Mouse (Mus musculus): Measurements from ENCODE around the gene Nt5c3b.

Nt5c3b gene

GRCm38 (mm10) chr11:100426820-100427219 lies 14.8 kb downstream of the Nt5c3b start:
- DNase-seq: no peak

DNA sequence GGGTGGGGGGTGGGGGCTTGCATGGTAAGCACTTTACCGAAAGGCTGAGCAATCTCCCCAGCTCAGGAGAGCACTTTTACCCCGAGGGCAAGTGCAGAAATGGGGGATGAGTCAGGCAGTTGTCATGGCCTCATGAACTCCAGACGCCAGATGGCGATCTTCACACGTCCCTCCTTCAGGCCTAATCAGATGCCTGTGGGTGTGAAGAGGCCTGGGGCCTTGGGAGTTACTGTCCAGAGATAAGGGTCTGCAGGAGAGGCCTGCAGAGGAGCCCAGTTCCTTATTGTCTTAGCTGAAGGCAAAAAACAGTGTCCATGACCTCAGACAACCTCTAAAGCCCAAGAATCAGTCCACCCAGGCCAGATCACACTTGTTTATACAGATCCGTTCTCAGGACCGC lies 15.8 kb downstream of the Nt5c3b start:
- DNase-seq: peak; percentile 80

DNA sequence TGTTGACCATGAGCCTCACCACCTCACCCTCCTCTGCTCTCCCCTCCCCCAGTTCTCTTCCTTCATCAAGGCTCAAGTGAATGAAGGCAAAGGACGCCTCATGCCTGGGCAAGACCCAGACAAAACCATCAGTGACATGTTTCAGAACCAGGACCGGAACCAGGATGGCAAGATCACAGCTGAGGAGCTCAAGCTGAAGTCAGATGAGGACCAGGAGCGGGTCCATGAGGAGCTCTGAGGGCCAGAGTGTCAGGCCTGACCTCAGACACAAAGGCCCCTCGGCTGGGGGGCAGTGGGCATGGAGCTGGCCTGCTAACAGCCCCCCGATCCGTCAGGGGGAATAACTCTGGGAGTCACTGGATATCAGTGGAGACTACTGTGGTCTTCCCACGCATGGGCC lies 17.8 kb downstream of the Nt5c3b start:
- DNase-seq: no peak

- no peak for DNase-seq
These were observed 20.1 kb downstream of the Nt5c3b start for GRCm38 (mm10) chr11:100421537-100421936.

GRCm38 (mm10) chr11:100414914-100415822 lies 26.4 kb downstream of the Nt5c3b start, which contains the start of gene Fkbp10:
Gene Fkbp10, plus strand, starts transcription at chr11:100415697.
- peak; percentile 43 for DNase-seq

GRCm38 (mm10) chr11:100414021-100414913 lies 27.3 kb downstream of the Nt5c3b start, which contains the start of gene P3h4:
Gene P3h4, minus strand, starts transcription at chr11:100414836.
- DNase-seq: peak; percentile 89

DNA sequence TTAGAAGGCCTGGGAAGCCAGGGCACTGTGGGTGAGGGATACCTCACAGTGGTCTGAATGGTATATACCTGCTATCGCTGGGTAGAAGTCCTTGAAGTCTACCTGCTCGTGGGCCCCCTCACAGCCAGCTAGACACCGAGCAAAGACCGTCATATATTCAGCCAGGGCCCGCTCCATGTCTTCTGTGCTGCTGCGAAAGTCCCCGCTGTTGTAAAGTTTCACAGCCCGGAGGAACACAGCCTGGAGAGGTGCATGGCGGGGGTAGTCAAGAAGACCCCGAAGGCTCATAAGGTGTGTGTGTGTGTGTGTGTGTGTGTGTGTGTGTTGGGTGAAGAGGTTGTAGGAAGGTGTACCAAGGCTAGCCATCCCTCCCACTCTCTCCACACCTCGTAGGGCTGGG lies 28.1 kb downstream of the Nt5c3b start:
- DNase-seq: peak; percentile 41

- peak; percentile 41 for DNase-seq
These were observed 29.9 kb downstream of the Nt5c3b start for GRCm38 (mm10) chr11:100411736-100412135.

- peak; percentile 66 for DNase-seq
These were observed 31.9 kb downstream of the Nt5c3b start for GRCm38 (mm10) chr11:100409686-100410085.

GRCm38 (mm10) chr11:100408835-100409462 lies 32.7 kb downstream of the Nt5c3b start:
- peak; percentile 52 for DNase-seq

GRCm38 (mm10) chr11:100408076-100408834 lies 33.4 kb downstream of the Nt5c3b start:
- peak; percentile 90 for DNase-seq

DNA sequence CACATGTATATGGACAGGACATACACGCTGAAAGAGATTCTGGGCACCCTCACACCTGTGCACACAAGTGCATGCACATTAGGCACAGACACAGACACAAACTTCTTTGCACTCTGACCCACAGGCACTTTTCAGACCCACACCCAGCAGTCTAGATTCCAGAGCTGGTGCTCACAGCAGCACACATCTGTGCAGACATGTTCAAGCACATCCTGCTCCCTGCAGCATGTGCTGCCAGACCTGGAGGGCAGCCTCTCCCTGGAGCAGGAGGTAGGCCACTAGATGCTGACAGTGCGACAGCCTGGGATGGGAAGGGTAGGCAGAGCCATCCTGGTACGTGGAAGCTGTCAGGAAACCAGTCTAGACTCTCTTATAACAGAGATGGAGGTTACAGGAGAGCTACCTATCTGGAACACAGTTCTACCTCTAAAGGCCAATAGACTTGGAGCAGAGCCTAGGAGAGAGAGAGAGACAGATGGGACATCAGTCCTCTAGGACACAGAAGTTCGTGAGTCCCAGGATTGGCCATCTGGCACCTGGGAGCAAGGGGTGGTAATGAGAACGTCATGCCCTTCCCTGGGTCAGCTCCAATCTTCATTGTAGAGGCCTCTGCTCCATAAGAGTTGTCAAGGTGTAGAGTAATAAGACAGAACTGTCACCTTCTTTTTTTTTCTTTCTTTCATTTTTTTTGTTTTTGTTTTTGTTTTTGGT lies 34.5 kb downstream of the Nt5c3b start:
- DNase-seq: peak; percentile 98

DNA sequence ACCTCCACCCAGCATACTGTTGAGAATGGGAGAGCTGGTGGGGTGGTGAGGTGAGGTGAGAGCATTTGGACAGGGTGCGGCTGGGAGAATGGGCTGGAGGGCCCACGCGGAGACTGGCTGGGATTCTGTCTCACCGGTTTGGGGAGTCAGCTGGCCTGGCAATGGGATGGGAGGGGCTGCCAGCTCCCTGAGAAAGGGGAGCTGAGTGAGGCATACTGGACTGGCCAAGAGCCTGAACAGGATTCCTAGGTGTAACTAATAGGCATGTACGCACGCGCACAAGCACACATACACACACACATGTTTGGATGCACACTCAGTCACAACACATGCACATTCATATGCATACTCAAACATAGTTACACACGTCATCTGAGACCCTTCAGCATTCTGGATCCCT lies 35.3 kb downstream of the Nt5c3b start:
- DNase-seq: peak; percentile 67

DNA sequence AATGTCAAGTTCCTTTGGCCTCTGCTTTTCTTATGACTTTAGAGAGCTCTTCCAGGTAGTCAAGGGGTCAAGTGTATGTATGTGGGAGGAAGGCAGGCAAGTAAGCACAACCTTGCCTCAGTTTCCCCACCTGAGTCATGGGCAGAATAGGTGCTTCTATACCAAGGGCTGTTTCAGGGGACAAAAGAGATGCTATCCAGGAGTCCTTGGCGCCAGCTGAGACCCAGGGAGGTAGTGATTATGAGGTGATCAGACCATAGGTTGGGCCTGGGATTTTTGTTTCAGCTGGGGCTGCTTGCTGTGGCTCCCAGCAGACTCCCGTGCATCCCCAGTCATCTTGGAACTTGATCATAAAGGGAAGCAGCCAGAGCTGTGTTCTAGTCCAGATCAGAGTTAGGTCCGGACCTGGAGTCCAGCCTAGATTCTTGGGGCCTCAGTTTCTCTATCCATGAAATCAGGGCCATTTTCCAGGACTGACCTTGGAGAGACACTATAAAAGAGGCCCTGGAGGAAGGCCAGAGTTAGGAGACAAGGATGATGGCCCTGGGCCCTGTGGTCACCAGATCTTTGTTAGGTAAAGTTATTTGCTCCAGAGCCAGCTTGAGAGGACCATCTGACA lies 37.0 kb downstream of the Nt5c3b start:
- DNase-seq: peak; percentile 57

GRCm38 (mm10) chr11:100403445-100404134 lies 38.0 kb downstream of the Nt5c3b start:
- peak; percentile 42 for DNase-seq

- DNase-seq: peak; percentile 44
These were observed 38.9 kb downstream of the Nt5c3b start for GRCm38 (mm10) chr11:100402682-100403081.

DNA sequence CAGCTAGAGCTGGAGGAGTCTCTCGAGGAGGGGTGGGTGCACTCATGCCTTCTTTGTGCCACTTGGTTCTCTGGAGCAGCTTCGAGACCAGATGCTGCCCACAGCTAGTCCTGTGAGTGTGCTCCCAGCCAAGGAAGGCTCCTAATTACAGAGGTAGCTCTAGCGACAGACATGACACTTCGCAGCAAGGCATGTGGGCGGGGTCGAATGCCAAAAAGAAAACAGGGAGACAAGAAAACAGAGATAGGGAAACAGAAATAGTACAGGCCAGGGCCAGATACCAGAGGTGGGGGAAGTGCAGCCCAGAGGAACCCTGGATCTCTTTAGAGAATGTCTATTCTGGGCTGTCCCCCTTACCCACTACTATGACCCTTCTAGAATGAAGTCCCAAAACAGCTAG lies 39.4 kb downstream of the Nt5c3b start:
- DNase-seq: peak; percentile 50

DNA sequence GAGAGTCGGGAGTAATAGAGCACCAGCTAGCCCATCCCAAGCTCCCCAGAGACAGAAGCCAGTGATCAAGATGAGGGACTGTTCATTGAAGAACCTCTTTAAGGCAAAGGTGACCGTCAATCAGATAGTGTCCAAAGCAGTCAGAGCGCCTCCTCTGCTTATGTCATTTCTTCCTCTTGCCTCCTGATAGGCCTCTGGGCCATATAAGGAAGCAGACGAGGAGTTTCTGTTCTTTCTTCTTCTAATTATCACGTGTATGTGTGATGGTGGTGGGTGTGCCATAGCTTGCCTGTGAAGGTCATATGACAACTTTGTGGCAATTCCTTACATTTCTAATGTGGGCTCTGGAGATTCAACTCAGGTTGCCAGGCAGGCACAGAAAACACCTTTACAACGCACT lies 40.8 kb downstream of the Nt5c3b start:
- peak; percentile 42 for DNase-seq

- peak; percentile 61 for DNase-seq
These were observed 41.7 kb downstream of the Nt5c3b start for GRCm38 (mm10) chr11:100399727-100400538.
